Mouse (Mus musculus): ENCODE data around the gene Ccdc17.

DNA sequence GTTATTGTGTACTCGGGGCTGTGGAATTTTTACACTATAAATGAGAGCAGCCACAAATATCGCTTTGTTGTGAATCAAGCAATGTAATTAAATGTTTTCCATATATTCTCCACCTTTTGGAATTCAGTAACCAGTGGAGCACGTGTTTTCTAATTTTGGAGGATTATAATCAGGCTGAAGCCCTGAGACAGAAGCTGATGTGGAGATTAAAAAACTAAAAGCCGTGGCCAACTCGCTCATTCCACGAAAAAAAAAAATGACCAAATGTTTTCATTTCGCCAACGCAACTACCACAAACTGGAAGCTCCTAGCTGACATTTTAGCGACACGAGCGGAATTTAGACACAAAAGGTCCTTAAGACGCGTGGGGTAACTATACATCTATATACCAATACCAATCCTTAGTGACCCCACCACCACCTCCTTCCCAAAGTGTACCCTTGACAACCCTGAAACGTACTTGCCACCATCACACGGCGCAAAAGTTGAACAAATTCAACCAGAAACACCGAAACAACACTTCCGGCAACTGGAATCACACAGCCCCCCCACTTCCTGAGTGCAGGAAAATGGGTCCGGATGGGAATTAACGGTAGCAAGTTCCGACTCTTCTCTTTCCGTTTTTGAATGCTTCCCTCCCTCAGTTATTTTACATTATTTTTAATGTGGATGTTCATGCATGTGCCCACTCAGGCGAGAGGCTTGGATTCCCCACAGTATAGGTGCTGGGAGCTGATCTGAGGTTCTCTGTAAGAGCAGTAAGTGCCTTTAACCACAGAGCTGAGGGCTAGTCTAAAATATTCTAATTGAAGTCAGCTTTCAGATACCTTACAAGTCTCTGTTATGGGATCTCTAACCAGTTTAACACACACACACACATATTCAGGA lies 40.8 kb upstream of the Ccdc17 start, which contains the start of gene Tmem69:
- TF ChIP-seq EP300 (optimal IDR thresholded peaks at IDR 0.05) (no peak), CTCF (IDR thresholded peaks at IDR 0.05; ENCODE audit: low read depth) (no peak)
